Mouse (Mus musculus) MEL (cell line): ENCODE measurements around the gene Khk. TPM values are rescaled to one million over a fixed set of nuclear protein-coding genes. Genes with fewer than 3 reads are reported as not detected.

Experiments used
- DNase-seq: peaks from one replicate; pipeline ENCODE4 v3.0.0; 2011; ENCODE audit warnings: low read depth, low spot score
- H3K27ac ChIP-seq: 2 replicates; pipeline ENCODE4 v1.5.1; 2012; ENCODE audit warnings: low read depth, mild to moderate bottlenecking, control low read depth, low read length, moderate library complexity; ENCODE audit not compliant: control insufficient read depth
- H3K27me3 ChIP-seq, 2 experiments: fragments of 150-350 bp in 1 of 2; sonication (generic) in 1 of 2; 2 replicates each; pipeline ENCODE4 v1.6.1; 2012; ENCODE audit warnings: low read length in 2 of 2, mild to moderate bottlenecking in 2 of 2, improper control_type of control experiment in 1 of 2, moderate library complexity in 1 of 2; ENCODE audit not compliant: insufficient read depth in 2 of 2, control insufficient read depth in 1 of 2
- H3K36me3 ChIP-seq, 2 experiments: 2 replicates each; pipeline ENCODE4 v1.6.1; 2012 to 2014; ENCODE audit warnings: low read length in 2 of 2, improper control_type of control experiment in 1 of 2, inconsistent platforms in 1 of 2, mild to moderate bottlenecking in 1 of 2; ENCODE audit not compliant: insufficient read depth in 2 of 2, control insufficient read depth in 1 of 2
- H3K4me1 ChIP-seq, 2 experiments: fragments of 150-350 bp in 1 of 2; sonication (generic) in 1 of 2; 2 replicates each; pipeline ENCODE4 v1.6.1; 2012; ENCODE audit warnings: low read length in 2 of 2, improper control_type of control experiment in 1 of 2, mild to moderate bottlenecking in 1 of 2; ENCODE audit not compliant: insufficient read depth in 2 of 2, control insufficient read depth in 1 of 2
- H3K4me3 ChIP-seq, 2 experiments: fragments of 150-350 bp in 1 of 2; sonication (generic) in 1 of 2; 2 replicates each; pipeline ENCODE4 v1.5.1; 2012; ENCODE audit warnings: low read depth in 2 of 2, low read length in 2 of 2, mild to moderate bottlenecking in 2 of 2, moderate library complexity in 2 of 2, control low read depth in 1 of 2, improper control_type of control experiment in 1 of 2; ENCODE audit not compliant: control insufficient read depth in 1 of 2, insufficient read depth in 1 of 2
- H3K79me2 ChIP-seq: 2 replicates; pipeline ENCODE4 v1.6.1; 2012; ENCODE audit warnings: mild to moderate bottlenecking, low read length, moderate library complexity; ENCODE audit not compliant: control insufficient read depth, poor library complexity, insufficient read depth
- H3K9ac ChIP-seq: 2 replicates; pipeline ENCODE4 v1.6.1; 2012; ENCODE audit warnings: low read depth, mild to moderate bottlenecking, control low read depth, low read length, moderate library complexity; ENCODE audit not compliant: control insufficient read depth, poor library complexity, severe bottlenecking
- H3K9me3 ChIP-seq: fragments of 150-350 bp; sonication (generic); replicated peaks from 2 replicates; pipeline ENCODE4 v1.6.1; 2012; ENCODE audit warnings: mild to moderate bottlenecking, low read length, improper control_type of control experiment, moderate library complexity; ENCODE audit not compliant: insufficient read depth
- CHD2 ChIP-seq: IDR thresholded peaks from 2 replicates; pipeline ENCODE4 v1.6.1; 2011; ENCODE audit warnings: low read length, improper control_type of control experiment
- CTCF ChIP-seq, 3 experiments: IDR thresholded peaks in 2 of 3; conservative IDR thresholded peaks in 1 of 3; 2 replicates each; pipeline ENCODE4 v1.5.1; 2011 to 2012; ENCODE audit warnings: low read length in 3 of 3, low read depth in 2 of 3, mild to moderate bottlenecking in 2 of 3, improper control_type of control experiment in 1 of 3, inconsistent platforms in 1 of 3, mixed read lengths in 1 of 3, moderate library complexity in 1 of 3; ENCODE audit not compliant: control insufficient read depth in 1 of 3, insufficient read depth in 1 of 3, poor library complexity in 1 of 3, severe bottlenecking in 1 of 3
- E2F4 ChIP-seq: IDR thresholded peaks from 2 replicates; pipeline ENCODE4 v1.6.1; 2011; ENCODE audit warnings: low read depth, low read length, improper control_type of control experiment, borderline replicate concordance
- ELF1 ChIP-seq: IDR thresholded peaks from 2 replicates; pipeline ENCODE4 v1.6.1; 2014; ENCODE audit warnings: low read depth, mild to moderate bottlenecking, inconsistent platforms, low read length, improper control_type of control experiment, moderate library complexity
- ETS1 ChIP-seq: IDR thresholded peaks from 2 replicates; pipeline ENCODE4 v1.6.1; 2012; ENCODE audit warnings: low read depth, mild to moderate bottlenecking, inconsistent platforms, low read length, improper control_type of control experiment, moderate library complexity
- GATA1 ChIP-seq: IDR thresholded peaks from 2 replicates; pipeline ENCODE4 v1.6.1; 2011; ENCODE audit warnings: low read depth, low read length, improper control_type of control experiment
- HCFC1 ChIP-seq: IDR thresholded peaks from 2 replicates; pipeline ENCODE4 v1.6.1; 2012; ENCODE audit warnings: low read depth, mild to moderate bottlenecking, inconsistent platforms, low read length, improper control_type of control experiment, moderate library complexity
- KAT2A ChIP-seq: conservative IDR thresholded peaks from 2 replicates; pipeline ENCODE4 v1.6.1; 2012; ENCODE audit warnings: low read depth, low read length, improper control_type of control experiment, inconsistent platforms
- MAFK ChIP-seq: IDR thresholded peaks from 2 replicates; pipeline ENCODE4 v1.6.1; 2011; ENCODE audit warnings: low read depth, mild to moderate bottlenecking, low read length, improper control_type of control experiment, borderline replicate concordance
- MAX ChIP-seq: IDR thresholded peaks from 2 replicates; pipeline ENCODE4 v1.6.1; 2011; ENCODE audit warnings: low read length, improper control_type of control experiment
- MAZ ChIP-seq: IDR thresholded peaks from 2 replicates; pipeline ENCODE4 v1.6.1; 2012; ENCODE audit warnings: low read depth, mild to moderate bottlenecking, inconsistent platforms, low read length, improper control_type of control experiment
- MEF2A ChIP-seq: IDR thresholded peaks from 2 replicates; pipeline ENCODE4 v1.6.1; 2014; ENCODE audit warnings: low read depth, mild to moderate bottlenecking, inconsistent platforms, low read length, improper control_type of control experiment; ENCODE audit not compliant: poor library complexity, insufficient replicate concordance, severe bottlenecking; ENCODE audit errors: extremely low read depth
- MYB ChIP-seq: IDR thresholded peaks from 2 replicates; pipeline ENCODE4 v1.6.1; 2011; ENCODE audit warnings: mild to moderate bottlenecking, low read depth, low read length, improper control_type of control experiment
- MYC ChIP-seq: IDR thresholded peaks from 2 replicates; pipeline ENCODE4 v1.6.1; 2011; ENCODE audit warnings: low read depth, mild to moderate bottlenecking, low read length, improper control_type of control experiment, moderate library complexity
- NELFE ChIP-seq: IDR thresholded peaks from 2 replicates; pipeline ENCODE4 v1.6.1; 2011; ENCODE audit warnings: low read depth, low read length, improper control_type of control experiment
- NRF1 ChIP-seq: IDR thresholded peaks from 2 replicates; pipeline ENCODE4 v1.6.1; 2014; ENCODE audit warnings: low read depth, mild to moderate bottlenecking, inconsistent platforms, low read length, improper control_type of control experiment, moderate library complexity; ENCODE audit not compliant: poor library complexity, insufficient read depth, severe bottlenecking
- POLR2A ChIP-seq, 2 experiments: IDR thresholded peaks; 2 replicates each; pipeline ENCODE4 v1.6.1; 2011 to 2012; ENCODE audit warnings: low read length in 2 of 2, mild to moderate bottlenecking in 2 of 2, control low read depth in 1 of 2, improper control_type of control experiment in 1 of 2, low read depth in 1 of 2, moderate library complexity in 1 of 2; ENCODE audit not compliant: control insufficient read depth in 1 of 2, insufficient read depth in 1 of 2, poor library complexity in 1 of 2
- POLR2AphosphoS5 ChIP-seq: IDR thresholded peaks from 2 replicates; pipeline ENCODE4 v1.6.1; 2012; ENCODE audit warnings: low read depth, borderline replicate concordance, mild to moderate bottlenecking, inconsistent platforms, low read length, moderate library complexity, mixed read lengths
- RCOR1 ChIP-seq: IDR thresholded peaks from 2 replicates; pipeline ENCODE4 v1.6.1; 2012; ENCODE audit warnings: low read depth, mild to moderate bottlenecking, inconsistent platforms, low read length, improper control_type of control experiment
- SIN3A ChIP-seq: IDR thresholded peaks from 2 replicates; pipeline ENCODE4 v1.6.1; 2012; ENCODE audit warnings: low read length, improper control_type of control experiment, inconsistent platforms
- TAL1 ChIP-seq: IDR thresholded peaks from 2 replicates; pipeline ENCODE4 v1.6.1; 2012; ENCODE audit warnings: mild to moderate bottlenecking, inconsistent platforms, low read length, moderate library complexity, mixed read lengths
- TBP ChIP-seq: IDR thresholded peaks from 2 replicates; pipeline ENCODE4 v1.8.0; 2011; ENCODE audit warnings: low read depth, low read length, improper control_type of control experiment
- TCF12 ChIP-seq: IDR thresholded peaks from 2 replicates; pipeline ENCODE4 v1.6.1; 2014; ENCODE audit warnings: low read depth, mild to moderate bottlenecking, inconsistent platforms, low read length, improper control_type of control experiment, moderate library complexity
- UBTF ChIP-seq: IDR thresholded peaks from 2 replicates; pipeline ENCODE4 v1.6.1; 2012; ENCODE audit warnings: low read depth, mild to moderate bottlenecking, inconsistent platforms, low read length, improper control_type of control experiment, moderate library complexity, borderline replicate concordance; ENCODE audit not compliant: insufficient read depth
- USF1 ChIP-seq: IDR thresholded peaks from 2 replicates; pipeline ENCODE4 v1.6.1; 2014; ENCODE audit warnings: low read depth, mild to moderate bottlenecking, inconsistent platforms, low read length, improper control_type of control experiment, moderate library complexity
- USF2 ChIP-seq, 2 experiments: IDR thresholded peaks; 2 replicates each; pipeline ENCODE4 v1.6.1; 2011 to 2012; ENCODE audit warnings: improper control_type of control experiment in 2 of 2, low read length in 2 of 2, borderline replicate concordance in 1 of 2, inconsistent platforms in 1 of 2, low read depth in 1 of 2, mild to moderate bottlenecking in 1 of 2; ENCODE audit not compliant: insufficient read depth in 1 of 2
- ZMIZ1 ChIP-seq: IDR thresholded peaks from 2 replicates; pipeline ENCODE4 v1.6.1; 2012; ENCODE audit warnings: low read depth, mild to moderate bottlenecking, inconsistent platforms, low read length, improper control_type of control experiment, moderate library complexity
- ZNF384 ChIP-seq: IDR thresholded peaks from 2 replicates; pipeline ENCODE4 v1.6.1; 2012; ENCODE audit warnings: low read depth, mild to moderate bottlenecking, inconsistent platforms, low read length, improper control_type of control experiment
- polyA plus RNA-seq, 2 experiments: library from polyadenylated mRNA; stranded (reverse) in 1 of 2; unstranded in 1 of 2; fragments of >175 nt in 1 of 2; fragments of >200 nt in 1 of 2; gene quantifications; 2 replicates each; pipeline versions ENCODE4 v1.2.1 to v1.2.4; 2012; ENCODE audit warnings: low replicate concordance in 2 of 2, low read depth in 1 of 2; ENCODE audit not compliant: insufficient read length in 2 of 2, insufficient read depth in 1 of 2, missing spikeins in 1 of 2
- total RNA-seq: library from RNA; depleted of rRNA; stranded (reverse); fragments of 300-350 nt; gene quantifications from 2 replicates; pipeline ENCODE4 v1.2.3, GENCODE M21; 2012

The Khk gene
- total and polyA plus RNA-seq, 3 experiments: 308 to 461 TPM; not detected in 1

DNA sequence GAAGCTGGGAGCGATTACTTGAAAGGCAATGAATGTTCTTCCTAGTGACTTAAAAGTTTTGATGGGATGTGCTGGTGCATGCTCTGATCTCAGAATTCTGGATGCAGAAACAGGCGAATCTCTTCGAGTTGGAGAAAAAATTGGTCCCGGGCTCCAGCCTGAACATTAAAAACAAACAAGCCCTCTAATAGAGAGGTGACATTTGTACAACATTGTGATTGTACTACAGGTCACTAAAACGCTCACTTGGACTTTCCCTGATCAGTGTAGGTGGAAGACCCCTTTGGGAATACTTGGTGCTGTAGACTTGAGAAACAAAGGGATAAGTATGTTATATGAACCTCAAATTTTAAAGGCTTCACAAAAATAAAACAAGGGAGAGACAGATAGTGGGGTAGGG is 34.5 kb upstream of the Khk start:
- no peaks in the 10 kb centered on the region for H3K27me3 ChIP-seq
- H3K9me3 ChIP-seq: no peaks in the 10 kb centered on the region
- H3K36me3 ChIP-seq: peaks cover 0 to 12% of the 10 kb centered on the region in 2 experiments; a peak in 1 of 4 replicates
- peak overlapping the region; percentile 55 for H3K9ac ChIP-seq
- 0 out of 2 replicates have a peak, but pooled peaks have one; percentile 40 for TF ChIP-seq MAZ
- no peak for TF ChIP-seq GATA1
- TF ChIP-seq ZNF384: no peak
- TF ChIP-seq E2F4: 0 out of 2 replicates have a peak, but pooled peaks have one; percentile 29
- TF ChIP-seq HCFC1: 0 out of 2 replicates have a peak, but pooled peaks have one; percentile 2
- TF ChIP-seq, all 39 proteins: peak for 3
- peaks cover 0 to 10% of the 10 kb centered on the region in 2 experiments; a peak in 2 of 4 replicates for H3K4me1 ChIP-seq
- no peak overlapping the region for H3K27ac ChIP-seq
- peak overlapping the region; percentile 50 to 72 for H3K4me3 ChIP-seq
- H3K79me2 ChIP-seq: peaks cover 5% of the 10 kb centered on the region; the same call in 1 of the 2 replicates
- no peak for DNase-seq

DNA sequence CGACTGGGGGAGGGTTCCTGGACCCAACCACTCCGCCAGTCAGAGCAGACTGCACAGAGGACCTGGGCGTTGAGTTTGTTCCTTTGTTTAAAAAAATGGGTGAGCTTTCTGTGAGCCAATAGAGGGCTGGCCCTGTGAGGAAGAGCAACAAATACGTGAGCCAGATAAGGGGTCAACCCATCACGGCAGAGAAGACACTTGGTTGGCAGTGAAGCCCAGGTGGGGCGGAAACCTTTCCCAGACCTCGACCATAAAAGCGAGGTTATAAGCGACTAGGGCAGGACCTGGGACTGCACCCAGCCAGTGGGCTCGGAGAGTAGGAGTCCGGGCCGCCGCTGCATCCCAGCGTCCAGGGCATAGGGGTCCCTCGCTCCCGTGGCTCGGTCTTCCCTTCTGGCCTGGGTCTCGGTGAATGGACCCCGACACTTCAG is 33.9 kb upstream of the Khk start:
- H3K4me1 ChIP-seq: peaks cover 0 to 10% of the 10 kb centered on the region in 2 experiments; a peak in 2 of 4 replicates
- TF ChIP-seq ELF1: peak; percentile 66
- TF ChIP-seq USF1: 0 out of 2 replicates have a peak, but pooled peaks have one; percentile 9
- TF ChIP-seq ZMIZ1: peak; percentile 99
- TF ChIP-seq NELFE: peak; percentile 97
- TF ChIP-seq RCOR1: no peak
- TF ChIP-seq POLR2A (IDR thresholded peaks at IDR 0.05; ENCODE audit: control insufficient read depth in 1 of 2, insufficient read depth in 1 of 2, low read depth in 1 of 2, low read length in 2 of 2, poor library complexity in 1 of 2): peak; percentile 96 to 99
- peak; percentile 73 for TF ChIP-seq SIN3A
- TF ChIP-seq TCF12: peak; percentile 27
- TF ChIP-seq MAX: no peak; the same call in 1 of the 2 replicates
- TF ChIP-seq E2F4: no peak
- no peak for TF ChIP-seq CTCF (IDR thresholded peaks at IDR 0.05 in 2 of 3, conservative IDR thresholded peaks at IDR 0.05 in 1 of 3; ENCODE audit: control insufficient read depth in 1 of 3, insufficient read depth in 1 of 3, low read depth in 2 of 3, low read length in 3 of 3, poor library complexity in 1 of 3, severe bottlenecking in 1 of 3)
- TF ChIP-seq GATA1: peak; percentile 90
- TF ChIP-seq TAL1: no peak
- peak; percentile 95 for TF ChIP-seq ZNF384
- TF ChIP-seq MYC: no peak
- TF ChIP-seq CHD2: no peak
- no peak for TF ChIP-seq USF2 (IDR thresholded peaks at IDR 0.05; ENCODE audit: borderline replicate concordance in 1 of 2, insufficient read depth in 1 of 2, low read depth in 1 of 2, low read length in 2 of 2)
- TF ChIP-seq HCFC1: peak; percentile 66; the same call in 1 of the 2 replicates
- TF ChIP-seq MEF2A: 0 out of 2 replicates have a peak, but pooled peaks have one; percentile 21
- TF ChIP-seq MAZ: 0 out of 2 replicates have a peak, but pooled peaks have one; percentile 11
- no peak for TF ChIP-seq UBTF
- no peak for TF ChIP-seq NRF1
- peak; percentile 18; the same call in 1 of the 2 replicates for TF ChIP-seq ETS1
- TF ChIP-seq KAT2A: no peak
- peak; percentile 18; the same call in 1 of the 2 replicates for TF ChIP-seq POLR2AphosphoS5
- TF ChIP-seq MYB: no peak
- no peak for TF ChIP-seq MAFK
- peak; percentile 84; the same call in 1 of the 2 replicates for TF ChIP-seq TBP
- H3K4me3 ChIP-seq: peak overlapping the region; percentile 50 to 72
- no peaks in the 10 kb centered on the region for H3K27me3 ChIP-seq
- peaks cover 0 to 12% of the 10 kb centered on the region in 2 experiments; a peak in 1 of 4 replicates for H3K36me3 ChIP-seq
- peaks cover 5% of the 10 kb centered on the region; the same call in 1 of the 2 replicates for H3K79me2 ChIP-seq
- H3K9ac ChIP-seq: peak overlapping the region; percentile 66
- no peaks in the 10 kb centered on the region for H3K9me3 ChIP-seq
- H3K27ac ChIP-seq: peak overlapping the region; percentile 60
- peak; percentile 99 for DNase-seq
